Comparison of ENCODE assay signal across 28 mouse cellular contexts in the genomic region with DNA sequence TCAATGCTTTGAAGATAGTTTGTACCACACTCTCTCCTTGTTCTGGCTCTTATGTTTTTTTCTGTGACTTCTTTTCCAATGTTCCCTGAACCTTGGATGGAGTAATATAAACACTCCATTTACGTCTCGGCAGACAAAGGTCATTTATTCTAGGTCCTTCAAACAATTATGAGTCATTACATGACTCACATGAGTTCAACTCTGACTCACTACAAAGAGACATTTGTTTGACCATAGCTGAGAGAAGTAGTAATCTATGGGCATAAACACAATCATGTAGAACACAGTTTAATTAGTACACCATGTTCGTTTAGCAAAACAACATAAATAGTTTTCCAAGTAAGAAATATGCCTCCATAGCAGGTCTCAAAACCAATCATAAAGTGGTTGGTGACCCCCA. TPM values are rescaled to one million over a fixed set of nuclear protein-coding genes. Genes with fewer than 3 reads are reported as not detected.
DNase-seq lines count a peak whose midpoint lies in the region; ATAC-seq lines count a peak whose summit lies in the region.
"Had no signal": no experiment of that assay in that cellular context is flagged by ENCODE, and none has a peak within 500 bp of the region (broad histone marks: within the 10 kb centered on the region; RNA-seq: fewer than 3 reads in every experiment).

No protein-coding gene starts in this region.

- ATAC-seq in intestine, embryonic 16.5 days, result peak; percentile 70
- ATAC-seq: forebrain, embryonic 15.5 days; hindbrain, postnatal 0 days had no signal

- no peaks in the 10 kb centered on the region for H3K36me3 ChIP-seq in intestine, embryonic 16.5 days (ENCODE audit: control insufficient read depth, insufficient read depth, low read length)
- H3K36me3 ChIP-seq: embryonic facial prominence, embryonic 13.5 days; forebrain, embryonic 10.5 days; forebrain, embryonic 15.5 days; hindbrain, embryonic 10.5 days; limb, embryonic 13.5 days; lung, embryonic 15.5 days had no signal

- no peaks in the 10 kb centered on the region for H3K9me3 ChIP-seq in intestine, embryonic 16.5 days (ENCODE audit: control insufficient read depth, low read length)
- H3K9me3 ChIP-seq: embryonic facial prominence, embryonic 13.5 days; forebrain, embryonic 10.5 days; forebrain, embryonic 15.5 days; hindbrain, embryonic 10.5 days; limb, embryonic 13.5 days; lung, embryonic 15.5 days had no signal

- 37% methylated on average over 3 of the region's 3 CpGs for WGBS in intestine, embryonic 16.5 days

- no peak overlapping the region for H3K27ac ChIP-seq in intestine, embryonic 16.5 days (ENCODE audit: low read length)
- H3K27ac ChIP-seq: embryonic facial prominence, embryonic 13.5 days; forebrain, embryonic 10.5 days; forebrain, embryonic 15.5 days; hindbrain, embryonic 10.5 days; hindbrain, postnatal 0 days; layer of hippocampus, adult 2 months; limb, embryonic 13.5 days; lung, embryonic 15.5 days had no signal

- H3K27me3 ChIP-seq in intestine, embryonic 16.5 days (replicated peaks; ENCODE audit: control insufficient read depth, insufficient read depth, low read length), result no peaks in the 10 kb centered on the region
- H3K27me3 ChIP-seq: embryonic facial prominence, embryonic 13.5 days; forebrain, embryonic 15.5 days; lung, embryonic 15.5 days had no signal

- DNase-seq in 416B (ENCODE audit: low read depth), result peak; percentile 6
- peak; percentile 61 for DNase-seq in Muller cell, postnatal 12 days (ENCODE audit: inconsistent ontology term)
- peak; percentile 10 for DNase-seq in telencephalon, adult 2 months (ENCODE audit: low read depth, low spot score)
- no peak for DNase-seq in thymus, postnatal 4 days
- DNase-seq in layer of hippocampus, postnatal 10 days (ENCODE audit: low spot score in 2 of 2), result no peak
- no peak for DNase-seq in B cell, adult 2 months
- DNase-seq: adrenal gland, postnatal 14 days; cerebellum, adult 18-20 months; cerebellum, postnatal 10 days; heart, postnatal 14 days; kidney, adult 11 months; kidney, postnatal 25 days; midbrain, embryonic 14.5 days; right cerebral cortex, postnatal 14 days; spleen, adult 18-20 months had no signal

- no peak overlapping the region for H3K4me2 ChIP-seq in intestine, embryonic 16.5 days (ENCODE audit: low read depth, low read length)
- H3K4me2 ChIP-seq: embryonic facial prominence, embryonic 13.5 days; forebrain, embryonic 15.5 days; limb, embryonic 13.5 days; liver, embryonic 11.5 days; lung, embryonic 15.5 days had no signal

- no peak overlapping the region for H3K4me3 ChIP-seq in intestine, embryonic 16.5 days (ENCODE audit: low read length)
- H3K4me3 ChIP-seq: embryonic facial prominence, embryonic 13.5 days; forebrain, embryonic 10.5 days; forebrain, embryonic 15.5 days; hindbrain, embryonic 10.5 days; layer of hippocampus, adult 2 months; limb, embryonic 13.5 days; lung, embryonic 15.5 days had no signal

- no peak overlapping the region for H3K9ac ChIP-seq in intestine, embryonic 16.5 days (ENCODE audit: low read depth, low read length)
- H3K9ac ChIP-seq: embryonic facial prominence, embryonic 13.5 days; forebrain, embryonic 15.5 days; limb, embryonic 13.5 days; lung, embryonic 15.5 days had no signal

- H3K4me1 ChIP-seq in intestine, embryonic 16.5 days (ENCODE audit: control insufficient read depth, insufficient read depth, low read length), result peaks cover 5% of the 10 kb centered on the region; the same call in 1 of the 2 replicates
- H3K4me1 ChIP-seq: forebrain, embryonic 15.5 days had no signal

RNA-seq across cellular contexts. Expression of gene Hmgcll1, which starts 59.6 kb away (rescaled TPM):
- 1.2 and 1.3 TPM in 2 replicates for polyA plus RNA-seq in intestine, embryonic 16.5 days (2015; fragmentation: Nextera tagmentation; extraction: Ambion mirVana)
- 10 to 100 TPM; 15.3 to 16.9 TPM for total RNA-seq in layer of hippocampus, postnatal 10 days (2021)
- total RNA-seq: common myeloid progenitor, adult 5-6 weeks; granulocyte monocyte progenitor cell, adult 5-6 weeks; monocyte, adult 5-6 weeks had no signal

Comparison
In these comparisons a context has a peak if more than half of its experiments do, and no peak if none do; other contexts are left out.
1. DNase-seq: peak in 416B (single experiment), Muller cell, postnatal 12 days (single experiment) and telencephalon, adult 2 months (single experiment); none in thymus, postnatal 4 days (single experiment), layer of hippocampus, postnatal 10 days (0 of 2) and B cell, adult 2 months (0 of 2).